Mouse (Mus musculus) WW6 (cell line): ENCODE measurements around the gene Enox1.

Experiments
- DNase-seq: peaks from one replicate; pipeline ENCODE4 v3.0.0-alpha.2; 2013; ENCODE audit warnings: low read depth, low spot score

Gene Enox1

GRCm38 (mm10) chr14:77567120-77567519 is 410.6 kb downstream of the Enox1 start:
- no peak for DNase-seq

GRCm38 (mm10) chr14:77574436-77574835 is 417.9 kb downstream of the Enox1 start:
- DNase-seq: no peak

- no peak for DNase-seq
These were observed 419.8 kb downstream of the Enox1 start for GRCm38 (mm10) chr14:77576411-77576810.

- no peak for DNase-seq
These were observed 421.1 kb downstream of the Enox1 start for GRCm38 (mm10) chr14:77577481-77578251.

GRCm38 (mm10) chr14:77578355-77578754 is 421.8 kb downstream of the Enox1 start:
- DNase-seq: no peak

- no peak for DNase-seq
These were observed 423.8 kb downstream of the Enox1 start for GRCm38 (mm10) chr14:77580106-77580936.

- DNase-seq: no peak
These were observed 424.3 kb downstream of the Enox1 start for GRCm38 (mm10) chr14:77580937-77581270.

GRCm38 (mm10) chr14:77581616-77582015 is 425.1 kb downstream of the Enox1 start:
- DNase-seq: no peak

- no peak for DNase-seq
These were observed 427.9 kb downstream of the Enox1 start for GRCm38 (mm10) chr14:77584426-77584825.

- DNase-seq: no peak
These were observed 428.7 kb downstream of the Enox1 start for GRCm38 (mm10) chr14:77585031-77585800.

GRCm38 (mm10) chr14:77586033-77586432 is 429.5 kb downstream of the Enox1 start:
- no peak for DNase-seq

GRCm38 (mm10) chr14:77587182-77587581 is 430.6 kb downstream of the Enox1 start:
- no peak for DNase-seq

- DNase-seq: no peak
These were observed 436.7 kb downstream of the Enox1 start for GRCm38 (mm10) chr14:77593136-77593838.

- DNase-seq: no peak
These were observed 439.9 kb downstream of the Enox1 start for GRCm38 (mm10) chr14:77596216-77597175.

GRCm38 (mm10) chr14:77599016-77599704 is 442.6 kb downstream of the Enox1 start:
- no peak for DNase-seq

- DNase-seq: no peak
These were observed 444.2 kb downstream of the Enox1 start for GRCm38 (mm10) chr14:77600773-77601172.

GRCm38 (mm10) chr14:77601446-77601845 is 444.9 kb downstream of the Enox1 start:
- DNase-seq: no peak

- no peak for DNase-seq
These were observed 451.7 kb downstream of the Enox1 start for GRCm38 (mm10) chr14:77608182-77608839.

- DNase-seq: no peak
These were observed 458.6 kb downstream of the Enox1 start for GRCm38 (mm10) chr14:77615201-77615600.
